ENCODE assay signal across 8 mouse cellular contexts in the genomic region with DNA sequence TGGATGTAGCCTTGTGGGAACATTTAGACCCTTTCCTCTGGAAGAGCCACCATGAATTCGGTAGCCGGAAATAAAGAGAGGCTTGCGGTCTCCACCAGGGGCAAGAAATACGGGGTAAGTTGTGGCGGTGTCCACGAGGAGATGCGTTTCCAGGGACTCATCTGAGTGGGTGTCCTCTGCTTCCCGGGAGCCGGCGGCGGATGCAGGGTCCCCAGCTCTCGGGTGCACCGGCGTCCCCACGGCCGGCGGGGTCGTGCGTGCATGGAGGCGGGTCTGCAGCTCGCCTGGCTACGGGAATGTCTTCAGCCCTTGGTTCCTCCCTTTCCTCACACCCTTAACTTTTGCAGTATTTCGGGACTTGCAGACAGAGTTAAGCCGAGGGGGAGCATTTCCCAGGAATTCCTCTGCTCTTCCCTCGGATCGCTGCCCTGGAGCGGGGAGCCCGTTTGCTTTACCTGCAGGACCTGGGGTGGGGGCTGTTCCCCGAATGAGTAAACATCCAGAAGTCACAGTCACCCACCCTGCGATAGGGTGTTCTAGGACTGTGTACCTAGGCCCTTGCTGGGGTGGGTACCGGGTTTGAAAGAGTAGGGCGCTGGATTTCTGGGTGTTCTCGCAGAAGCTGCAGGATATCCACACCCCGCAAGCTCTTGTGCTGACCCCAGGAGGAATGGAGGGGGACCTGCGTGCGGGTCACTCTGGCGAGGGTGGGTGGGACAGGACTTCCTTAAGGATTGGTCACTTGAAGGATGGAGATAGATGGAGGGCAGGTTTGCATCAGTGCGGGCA. TPM values are rescaled to one million over a fixed set of nuclear protein-coding genes. Genes with fewer than 3 reads are reported as not detected.
DNase-seq lines count a peak whose midpoint lies in the region; ATAC-seq and TF ChIP-seq lines count a peak whose summit lies in the region.

No protein-coding gene starts in this region.

- H3K4me2 ChIP-seq in stomach, embryonic 15.5 days = peak overlapping the region; percentile 99

- no peak for DNase-seq in testis, postnatal 14 days (ENCODE audit: low spot score)
- peak; percentile 50 for DNase-seq in cerebellum, adult 8-10 months
- DNase-seq in frontal cortex, postnatal 36 days (ENCODE audit: low spot score in 2 of 2) = peak; percentile 25 to 47
- DNase-seq in kidney, postnatal 4 days = peak; percentile 45 to 66
- DNase-seq in lung, postnatal 14 days = peak; percentile 5
- DNase-seq in gastrocnemius, postnatal 14 days = no peak

- ATAC-seq in stomach, embryonic 15.5 days (ENCODE audit: insufficient read depth, low FRiP score, low read depth) = no peak

- no peaks in the 10 kb centered on the region; the same call in 1 of the 2 replicates for H3K27me3 ChIP-seq in testis, adult 2 months (ENCODE audit: control insufficient read depth, insufficient read depth, low read length)
- peaks cover 21% of the 10 kb centered on the region for H3K27me3 ChIP-seq in stomach, embryonic 15.5 days (replicated peaks)

- H3K4me1 ChIP-seq in testis, adult 2 months (ENCODE audit: control insufficient read depth, insufficient read depth, low read length) = peaks cover 19% of the 10 kb centered on the region
- H3K4me1 ChIP-seq in stomach, embryonic 15.5 days = peaks cover 26% of the 10 kb centered on the region

- H3K4me3 ChIP-seq in testis, adult 2 months (ENCODE audit: control insufficient read depth, low read depth, low read length) = peak overlapping the region; percentile 81
- H3K4me3 ChIP-seq in stomach, embryonic 15.5 days (replicated peaks) = peak overlapping the region; percentile 65

- peak overlapping the region; percentile 29; the same call in 1 of the 2 replicates for H3K9ac ChIP-seq in stomach, embryonic 15.5 days

- intact Hi-C loops in gastrocnemius, postnatal 14 days (cut with DNase I; ENCODE audit: low total_unique reads) = loop anchor here (5.0 kb wide), 3 partner anchors 158 to 703 kb away; no protein-coding TSS in a partner anchor

- H3K36me3 ChIP-seq in testis, adult 2 months (ENCODE audit: control insufficient read depth, insufficient read depth, low read length) = no peaks in the 10 kb centered on the region
- H3K36me3 ChIP-seq in stomach, embryonic 15.5 days = no peaks in the 10 kb centered on the region

- no peak for TF ChIP-seq CTCF in testis, adult 2 months (IDR thresholded peaks at IDR 0.05; ENCODE audit: control insufficient read depth, insufficient read depth, insufficient replicate concordance, low read depth, low read length)

- 2% methylated on average over 38 of the region's 38 CpGs for WGBS in stomach, embryonic 15.5 days

- H3K27ac ChIP-seq in testis, adult 2 months (ENCODE audit: control insufficient read depth, insufficient read depth, low read depth, low read length) = no peak overlapping the region
- peak overlapping the region; percentile 73 for H3K27ac ChIP-seq in stomach, embryonic 15.5 days

- TF ChIP-seq POLR2A in testis, adult 2 months (IDR thresholded peaks at IDR 0.05; ENCODE audit: control insufficient read depth, low read depth, low read length) = no peak

- H3K9me3 ChIP-seq in stomach, embryonic 15.5 days = no peaks in the 10 kb centered on the region

RNA-seq across cellular contexts. Expression of gene Kif26b, which starts 0.8 kb away (rescaled TPM):
- polyA plus RNA-seq in testis, adult 2 months (2012; rRNA removed) = 0.25 and 0.43 TPM in 2 replicates
- 3.4 and 5.7 TPM in 2 replicates for polyA plus RNA-seq in stomach, embryonic 15.5 days (2015; fragmentation: Nextera tagmentation; extraction: Ambion mirVana)
- total RNA-seq in gastrocnemius, postnatal 14 days (2021) = 1 to 10 TPM; 1.1 to 1.2 TPM

Comparison
In these comparisons a context has a peak if more than half of its experiments do, and no peak if none do; other contexts are left out.
1. DNase-seq: peak in cerebellum, adult 8-10 months (single experiment), frontal cortex, postnatal 36 days (2 of 2), kidney, postnatal 4 days (2 of 2) and lung, postnatal 14 days (single experiment); none in testis, postnatal 14 days (single experiment) and gastrocnemius, postnatal 14 days (single experiment).